Mouse (Mus musculus) spleen, adult 12 weeks (tissue): ENCODE measurements around the gene H1f0.
A peak's percentile ranks its signal among the peaks of the same experiment; 100 is the strongest.
"Not testable (repeated sequence)": the region's sequence is repeated elsewhere in the genome, so short reads cannot be mapped to it uniquely, and the experiment has no call there.

Source experiments
- DNase-seq: peaks from one replicate; pipeline ENCODE4 v3.0.0; 2022; ENCODE audit warnings: low spot score

Gene H1f0

DNA sequence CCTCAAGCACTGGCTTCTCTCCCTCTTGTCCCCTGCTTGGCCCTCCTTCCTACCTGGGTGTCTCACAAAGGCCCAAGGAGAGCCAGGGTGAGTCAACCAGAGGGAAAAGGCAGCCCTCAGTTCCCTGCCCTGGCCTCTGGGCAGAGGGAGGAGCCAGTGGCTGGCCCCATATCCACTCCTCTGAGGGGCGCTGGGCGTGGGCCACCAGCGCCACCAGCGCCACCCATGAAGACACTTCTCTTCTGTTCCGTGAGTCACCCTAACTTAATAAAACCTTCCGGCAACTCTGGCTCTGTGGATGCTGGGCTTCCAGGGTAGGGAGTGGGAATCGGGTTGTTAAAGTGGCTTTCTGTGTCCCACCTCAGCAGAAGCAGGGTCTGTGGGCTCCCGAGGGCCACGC lies 22.7 kb upstream of the H1f0 start:
- no peak for DNase-seq

DNA sequence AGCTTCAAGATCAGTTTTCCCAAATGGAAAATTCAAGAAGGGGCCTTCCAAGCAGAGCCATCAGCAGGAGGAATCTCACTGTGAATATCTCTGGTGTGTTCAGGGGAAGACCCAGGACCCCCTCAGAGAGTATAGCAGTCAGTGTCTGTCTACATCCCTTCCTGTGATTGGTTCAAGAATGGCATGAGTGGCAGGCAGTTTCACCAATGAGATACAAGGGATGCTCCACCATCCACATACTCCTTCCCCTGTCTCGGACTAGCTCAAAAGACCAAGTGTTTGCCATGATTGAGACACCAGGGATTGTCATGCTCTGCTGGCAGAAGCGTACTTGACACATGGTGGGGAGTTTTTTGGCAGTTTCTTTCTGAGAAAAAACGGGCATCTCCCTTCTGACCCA lies 21.6 kb upstream of the H1f0 start:
- DNase-seq = no peak

DNA sequence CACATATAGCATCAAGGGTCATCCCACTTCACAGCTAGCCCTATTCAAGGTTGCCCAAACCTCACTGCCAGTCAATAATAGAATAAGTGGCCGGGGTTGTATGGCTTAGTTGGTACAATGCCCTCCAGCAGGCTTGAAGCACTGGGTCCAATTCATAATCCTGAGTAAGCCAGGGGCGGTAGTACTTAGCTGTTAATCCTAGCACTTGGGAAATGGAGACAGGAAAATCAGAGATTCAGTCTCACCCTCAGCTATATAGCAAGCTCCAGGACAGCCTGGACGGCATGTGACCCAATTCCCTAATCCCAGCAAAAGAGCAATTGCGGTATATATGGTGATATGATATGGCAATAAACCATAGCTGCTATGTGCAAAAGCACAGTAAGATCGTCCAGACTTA lies 21.2 kb upstream of the H1f0 start:
- DNase-seq = no peak

DNA sequence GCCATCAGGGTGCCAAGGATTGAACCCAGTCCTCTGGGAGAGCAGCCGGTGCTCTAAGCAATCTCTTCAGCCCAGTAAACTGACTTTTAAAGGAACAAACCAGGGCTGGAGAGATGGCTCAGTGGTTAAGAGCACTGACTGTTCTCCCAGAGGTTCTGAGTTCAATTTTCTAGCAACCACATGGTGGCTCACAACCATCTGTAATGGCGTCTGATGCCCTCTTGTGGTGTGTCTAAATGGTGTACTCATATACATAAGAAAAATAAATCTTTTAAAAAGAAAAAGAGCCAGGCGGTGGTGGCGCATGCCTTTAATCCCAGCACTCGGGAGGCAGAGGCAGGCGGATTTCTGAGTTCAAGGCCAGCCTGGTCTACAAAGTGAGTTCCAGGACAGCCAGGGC lies 20.4 kb upstream of the H1f0 start:
- DNase-seq = not testable (repeated sequence)

DNA sequence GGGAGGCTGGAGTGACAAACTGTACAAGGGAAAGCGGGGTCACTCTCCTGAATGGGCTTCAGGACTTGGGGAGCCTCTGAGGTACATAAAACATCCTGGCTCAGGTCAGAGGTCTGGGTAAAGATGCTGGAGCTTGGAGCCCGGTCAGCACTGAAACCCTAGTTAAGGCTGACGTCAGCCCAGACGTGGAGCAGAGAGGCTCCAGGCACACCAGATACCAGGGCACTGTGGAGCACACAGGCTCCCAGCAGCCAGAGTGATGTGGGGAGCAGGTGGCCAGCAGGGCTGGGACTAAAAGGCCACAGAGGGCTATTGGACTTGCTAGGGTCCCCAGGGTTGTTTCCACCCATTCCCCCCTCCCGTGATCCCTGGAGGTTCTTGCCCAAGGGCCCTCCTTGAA lies 18.5 kb upstream of the H1f0 start:
- DNase-seq = no peak

GRCm38 (mm10) chr15:79011550-79011949 lies 16.7 kb upstream of the H1f0 start:
- DNase-seq = no peak

DNA sequence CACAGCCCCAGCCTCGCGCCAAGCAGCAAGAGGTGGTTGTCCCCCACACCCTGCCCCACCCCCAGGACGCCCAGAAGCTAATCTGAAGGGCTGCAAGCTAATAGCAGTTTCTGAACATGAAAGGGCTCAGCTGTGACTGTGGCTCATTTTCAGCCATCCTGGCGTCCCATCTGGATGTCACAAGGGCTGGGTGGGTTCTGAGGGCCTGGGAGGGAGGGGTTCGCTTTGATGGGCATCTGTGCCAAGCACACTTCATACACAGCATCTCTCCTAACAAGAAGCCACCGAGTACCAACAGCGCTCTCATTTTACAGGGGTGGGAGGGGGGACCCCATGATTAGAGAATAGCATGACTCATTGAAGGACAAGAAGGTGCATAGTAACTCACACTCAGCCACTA lies 14.9 kb upstream of the H1f0 start:
- no peak for DNase-seq

GRCm38 (mm10) chr15:79018191-79018590 lies 10.1 kb upstream of the H1f0 start:
- no peak for DNase-seq

DNA sequence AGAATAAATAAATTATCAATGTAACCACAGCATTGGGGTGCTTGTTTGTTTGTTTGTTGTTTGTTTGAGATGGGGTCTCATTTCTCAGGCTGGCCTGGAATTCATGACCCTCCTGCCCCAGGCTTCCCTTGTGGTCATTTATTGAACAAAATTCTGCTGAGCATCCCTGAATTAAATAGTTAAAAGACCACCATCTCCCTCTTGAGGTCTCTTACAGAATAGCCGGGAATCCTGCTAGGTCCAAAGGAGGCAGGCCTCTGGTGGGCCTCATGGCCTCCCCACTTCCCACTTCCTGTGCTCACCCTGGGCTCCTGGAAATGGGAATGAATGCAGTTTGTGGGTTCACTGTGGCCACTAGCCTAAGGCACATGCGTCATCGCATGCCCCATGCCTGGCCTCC lies 9.4 kb upstream of the H1f0 start:
- no peak for DNase-seq

DNA sequence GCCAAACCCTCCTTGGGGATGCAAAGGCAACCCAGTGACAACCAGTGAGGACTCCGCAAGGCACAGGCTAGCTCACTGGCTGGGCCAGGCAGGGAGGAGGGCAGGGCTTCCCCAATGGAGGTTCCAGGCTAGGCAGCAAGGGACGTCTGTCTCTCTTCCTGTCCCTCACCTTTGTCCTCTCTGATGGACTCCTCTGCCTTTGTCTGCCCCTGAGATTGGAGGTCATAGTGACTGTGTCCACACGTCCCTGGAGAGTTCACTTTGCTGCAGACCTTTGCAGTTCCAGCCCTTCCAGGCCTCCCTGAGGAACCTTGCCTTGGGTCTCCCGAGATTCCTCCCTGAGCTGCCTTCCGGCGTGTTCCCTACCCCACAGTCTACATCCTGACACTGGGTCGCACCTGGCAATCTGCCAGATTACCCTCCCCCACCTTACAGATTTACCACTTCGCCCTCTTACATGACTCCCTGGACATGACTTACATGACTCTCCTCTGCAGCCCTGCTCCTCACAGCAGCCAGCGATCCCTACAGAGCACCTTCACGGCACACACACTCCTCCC lies 5.5 kb upstream of the H1f0 start:
- DNase-seq = no peak

GRCm38 (mm10) chr15:79023366-79023765 lies 4.9 kb upstream of the H1f0 start:
- no peak for DNase-seq

GRCm38 (mm10) chr15:79025687-79026308 lies 2.5 kb upstream of the H1f0 start:
- no peak for DNase-seq

- DNase-seq = no peak
These were observed 1.5 kb upstream of the H1f0 start for GRCm38 (mm10) chr15:79026511-79027290.

DNA sequence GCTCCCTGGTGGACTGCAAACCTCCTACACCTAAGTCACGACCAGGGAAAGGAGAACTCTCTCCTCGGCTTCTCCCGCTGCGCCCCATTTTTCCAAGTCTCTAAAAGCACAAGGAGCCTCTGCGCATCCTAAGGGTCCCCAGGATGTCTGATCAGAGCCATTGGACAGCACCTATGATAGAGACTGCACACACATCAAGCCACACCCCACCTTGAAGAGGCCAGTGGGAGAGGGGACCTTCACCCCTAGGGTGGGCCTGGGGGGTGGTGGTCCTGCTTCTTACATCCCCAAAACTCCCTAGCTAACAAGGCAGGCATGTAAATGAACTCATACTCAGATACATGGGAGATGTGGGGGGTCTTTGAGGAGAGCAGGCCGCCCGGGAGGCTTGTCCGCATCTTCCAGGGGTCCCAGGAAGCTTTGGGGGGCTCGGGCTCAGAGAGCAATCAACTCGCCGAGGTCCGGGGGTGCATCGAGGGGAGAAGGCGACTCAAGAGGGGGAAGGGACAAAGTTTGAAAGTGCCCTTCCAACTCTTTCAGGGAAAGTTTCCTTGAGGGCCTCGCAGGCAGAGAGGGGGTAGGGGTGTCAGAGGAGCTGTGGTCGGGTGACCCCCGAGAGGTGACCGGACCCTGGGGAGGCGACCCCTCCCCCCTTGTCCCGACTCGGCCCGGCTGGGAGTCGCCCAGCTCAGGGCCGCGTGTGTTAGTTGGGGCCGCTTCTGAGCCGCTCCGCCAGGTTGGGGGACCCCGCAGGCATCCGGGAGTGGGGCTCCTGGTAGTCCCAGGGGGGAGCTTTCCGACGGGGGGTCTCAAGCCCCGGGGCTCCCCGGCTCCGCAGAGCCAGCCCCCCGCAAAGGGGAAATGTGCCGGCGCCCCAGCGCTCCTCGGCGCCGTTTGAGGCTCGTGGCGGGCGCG lies 702 bp upstream of the H1f0 start:
- no peak for DNase-seq

DNA sequence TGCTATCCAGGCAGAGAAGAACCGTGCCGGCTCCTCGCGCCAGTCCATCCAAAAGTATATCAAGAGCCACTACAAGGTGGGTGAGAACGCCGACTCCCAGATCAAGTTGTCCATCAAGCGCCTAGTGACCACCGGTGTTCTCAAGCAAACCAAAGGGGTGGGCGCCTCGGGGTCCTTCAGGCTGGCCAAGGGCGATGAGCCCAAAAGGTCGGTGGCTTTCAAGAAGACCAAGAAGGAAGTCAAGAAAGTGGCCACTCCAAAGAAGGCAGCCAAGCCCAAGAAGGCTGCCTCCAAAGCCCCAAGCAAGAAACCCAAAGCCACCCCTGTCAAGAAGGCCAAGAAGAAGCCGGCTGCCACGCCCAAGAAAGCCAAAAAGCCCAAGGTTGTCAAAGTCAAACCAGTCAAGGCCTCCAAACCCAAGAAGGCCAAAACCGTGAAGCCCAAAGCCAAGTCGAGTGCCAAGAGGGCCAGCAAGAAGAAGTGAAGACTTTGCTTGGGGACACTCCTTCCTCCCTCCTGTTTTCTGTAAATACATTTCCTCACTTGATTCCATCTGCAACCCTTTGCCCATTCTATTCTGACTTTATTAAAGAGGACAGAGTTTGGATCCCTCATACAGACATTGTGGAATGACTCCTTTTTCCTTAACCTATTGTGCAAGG lies 704 bp downstream of the H1f0 start:
- no peak for DNase-seq

GRCm38 (mm10) chr15:79029519-79030241 lies 1.4 kb downstream of the H1f0 start:
- DNase-seq = no peak

DNA sequence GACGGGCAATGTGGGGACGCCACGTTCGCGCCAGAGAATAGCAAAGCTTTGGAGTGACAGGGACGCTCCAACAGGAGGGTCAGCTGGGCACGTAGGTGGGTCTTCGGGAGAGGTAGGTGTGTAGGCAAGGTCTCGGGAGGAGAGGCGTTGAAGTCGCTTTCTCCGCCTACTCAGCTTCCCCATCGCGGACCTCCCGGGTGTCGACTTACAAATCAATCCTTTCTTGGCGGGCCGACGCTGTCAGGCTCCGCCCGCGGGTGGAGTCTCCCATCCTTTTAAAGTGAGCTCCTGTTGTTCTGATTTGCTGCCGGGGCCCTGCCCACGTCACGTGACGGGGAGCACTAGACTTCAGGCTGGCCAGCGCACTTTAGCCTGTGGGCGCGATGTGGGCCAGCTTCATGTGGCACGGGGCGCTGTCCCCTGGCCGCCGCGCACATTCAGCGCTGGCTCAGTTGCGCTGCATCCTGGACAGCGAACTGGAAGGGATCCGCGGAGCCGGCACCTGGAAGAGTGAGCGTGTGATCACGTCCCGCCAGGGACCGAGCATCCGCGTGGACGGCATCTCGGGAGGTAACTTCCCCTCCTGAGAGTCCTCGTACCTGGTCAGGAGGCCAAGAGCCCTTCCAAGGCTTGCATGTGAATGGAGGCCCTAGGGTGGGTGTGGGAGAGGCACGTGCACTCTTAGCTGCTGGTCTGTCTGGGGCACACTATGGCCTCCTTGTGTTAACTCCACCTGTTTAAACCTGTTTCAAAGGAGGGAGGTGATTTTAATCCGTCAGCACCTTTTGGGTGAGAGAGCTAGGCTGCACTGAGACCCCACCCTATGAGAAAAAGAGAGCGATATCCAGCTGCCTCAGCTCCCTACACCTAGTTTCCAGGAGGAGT lies 2.5 kb downstream of the H1f0 start:
- DNase-seq = peak; percentile 41

- not testable (repeated sequence) for DNase-seq
These were observed 3.7 kb downstream of the H1f0 start for GRCm38 (mm10) chr15:79031908-79032307.

DNA sequence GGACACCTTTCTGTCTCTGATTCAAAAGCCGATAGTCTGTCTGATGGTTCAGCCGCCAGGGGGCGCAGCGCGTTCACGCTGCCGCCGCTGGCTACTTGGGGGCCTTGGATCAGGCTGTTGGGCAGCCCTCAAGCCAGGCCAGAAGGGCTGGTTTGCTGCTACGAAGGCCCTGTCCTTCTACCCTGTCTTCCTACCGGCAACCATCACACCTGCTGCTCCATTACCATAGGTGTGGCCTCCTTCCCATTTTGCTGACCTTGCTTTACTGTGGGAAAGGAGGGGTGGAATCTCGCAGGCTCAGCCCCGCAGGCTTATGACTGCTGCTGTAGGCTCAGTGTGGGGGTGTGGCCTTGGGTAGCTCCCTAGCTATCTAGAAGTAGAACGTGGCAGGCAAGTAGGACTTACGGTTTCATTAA lies 9.7 kb downstream of the H1f0 start:
- DNase-seq = peak; percentile 69

GRCm38 (mm10) chr15:79038331-79038730 lies 10.1 kb downstream of the H1f0 start:
- no peak for DNase-seq
